Comparison of ENCODE assay signal across 7 mouse cellular contexts in genomic region chr8:69919010-69919409, GRCm38 (mm10). TPM values are rescaled to one million over a fixed set of nuclear protein-coding genes. Genes with fewer than 3 reads are reported as not detected.
DNase-seq lines count a peak whose midpoint lies in the region; ATAC-seq lines count a peak whose summit lies in the region.

No protein-coding gene starts in this region.

- H3K36me3 ChIP-seq in intestine, embryonic 15.5 days = peaks cover 22% of the 10 kb centered on the region

- DNase-seq in adrenal gland, adult 18-20 months (ENCODE audit: low spot score in 2 of 2) = peak; percentile 63 to 81
- DNase-seq in embryo, embryonic 10 days (ENCODE audit: low spot score) = peak; percentile 90
- peak; percentile 41 to 66 for DNase-seq in gastrocnemius, postnatal 4 days (ENCODE audit: low spot score in 2 of 2)
- peak; percentile 88 to 90 for DNase-seq in left cerebral cortex, postnatal 14 days (ENCODE audit: low spot score in 2 of 2)
- peak; percentile 92 for DNase-seq in mesoderm, embryonic 11.5 days (ENCODE audit: low read depth, low spot score)
- peak; percentile 64 for DNase-seq in right cerebral cortex, postnatal 25 days

- peak; percentile 58 for ATAC-seq in intestine, embryonic 15.5 days

- no peaks in the 10 kb centered on the region for H3K9me3 ChIP-seq in intestine, embryonic 15.5 days

- peaks cover 22% of the 10 kb centered on the region for H3K4me1 ChIP-seq in intestine, embryonic 15.5 days (replicated peaks)

- no peak overlapping the region for H3K9ac ChIP-seq in intestine, embryonic 15.5 days

- WGBS in intestine, embryonic 15.5 days = 57% methylated on average over 1 of the region's 1 CpGs

- H3K4me2 ChIP-seq in intestine, embryonic 15.5 days (replicated peaks) = no peak overlapping the region

- H3K27me3 ChIP-seq in intestine, embryonic 15.5 days (replicated peaks) = no peaks in the 10 kb centered on the region

- H3K4me3 ChIP-seq in intestine, embryonic 15.5 days (replicated peaks) = no peak overlapping the region

- no peak overlapping the region for H3K27ac ChIP-seq in intestine, embryonic 15.5 days

- intact Hi-C loops in left cerebral cortex, postnatal 14 days (cut with DNase I) = loop anchor here (1.0 to 5.0 kb wide), 3 partner anchors 78 to 243 kb away; partner anchors contain the start of gene Gatad2a

RNA-seq across cellular contexts. Expression of gene Yjefn3, which starts 16.5 kb away (rescaled TPM):
- 1 to 10 TPM; 2.2 to 3.1 TPM for total RNA-seq in adrenal gland, adult 18-20 months (2021)
- total RNA-seq in gastrocnemius, postnatal 4 days (2021) = 10 to 100 TPM; 10.8 to 11.7 TPM
- 3.9 and 4.2 TPM in 2 replicates for polyA plus RNA-seq in intestine, embryonic 15.5 days (2015; fragmentation: Nextera tagmentation; extraction: Ambion mirVana)
- 10 to 100 TPM; 23.4 to 29.8 TPM for total RNA-seq in left cerebral cortex, postnatal 14 days (2021)

RNA-seq across cellular contexts. Expression of gene Ndufa13, which starts 16.7 kb away (rescaled TPM):
- 100 to 1,000 TPM; 176 to 210 TPM for total RNA-seq in adrenal gland, adult 18-20 months (2021)
- total RNA-seq in gastrocnemius, postnatal 4 days (2021) = 100 to 1,000 TPM; 188 to 196 TPM
- polyA plus RNA-seq in intestine, embryonic 15.5 days (2015; fragmentation: Nextera tagmentation; extraction: Ambion mirVana) = 212 and 213 TPM in 2 replicates
- 100 to 1,000 TPM; 126 to 135 TPM for total RNA-seq in left cerebral cortex, postnatal 14 days (2021)

RNA-seq across cellular contexts. Expression of gene Tssk6, which starts 17.0 kb away (rescaled TPM):
- under 1 TPM; 0.51 to 0.60 TPM for total RNA-seq in adrenal gland, adult 18-20 months (2021)
- under 1 TPM in 1 of 2 experiments, not detected in 1; 0.60 TPM for total RNA-seq in gastrocnemius, postnatal 4 days (2021)
- 2.8 and 3.4 TPM in 2 replicates for polyA plus RNA-seq in intestine, embryonic 15.5 days (2015; fragmentation: Nextera tagmentation; extraction: Ambion mirVana)
- under 1 TPM in 1 of 2 experiments, not detected in 1; 0.34 TPM for total RNA-seq in left cerebral cortex, postnatal 14 days (2021)

RNA-seq across cellular contexts. Expression of gene Cilp2, which starts 31.5 kb away (rescaled TPM):
- under 1 TPM; 0.06 to 0.10 TPM for total RNA-seq in adrenal gland, adult 18-20 months (2021)
- 10 to 100 TPM in 1 of 2 experiments, 1 to 10 TPM in 1; 6.3 to 12.8 TPM for total RNA-seq in gastrocnemius, postnatal 4 days (2021)
- 0.48 and 0.65 TPM in 2 replicates for polyA plus RNA-seq in intestine, embryonic 15.5 days (2015; fragmentation: Nextera tagmentation; extraction: Ambion mirVana)
- total RNA-seq in left cerebral cortex, postnatal 14 days (2021) = 1 to 10 TPM; 1.9 to 2.2 TPM
